Mouse (Mus musculus): ENCODE results near the gene Olfr1453. TPM values are rescaled to one million over a fixed set of nuclear protein-coding genes. Genes with fewer than 3 reads are reported as not detected.
"Not testable (repeated sequence)": the region's sequence is repeated elsewhere in the genome, so short reads cannot be mapped to it uniquely, and the experiment has no call there.

The Olfr1453 gene
- polyA plus RNA-seq (2014; fragmentation: Nextera tagmentation; extraction: Ambion mirVana), result not detected in 2 replicates

DNA sequence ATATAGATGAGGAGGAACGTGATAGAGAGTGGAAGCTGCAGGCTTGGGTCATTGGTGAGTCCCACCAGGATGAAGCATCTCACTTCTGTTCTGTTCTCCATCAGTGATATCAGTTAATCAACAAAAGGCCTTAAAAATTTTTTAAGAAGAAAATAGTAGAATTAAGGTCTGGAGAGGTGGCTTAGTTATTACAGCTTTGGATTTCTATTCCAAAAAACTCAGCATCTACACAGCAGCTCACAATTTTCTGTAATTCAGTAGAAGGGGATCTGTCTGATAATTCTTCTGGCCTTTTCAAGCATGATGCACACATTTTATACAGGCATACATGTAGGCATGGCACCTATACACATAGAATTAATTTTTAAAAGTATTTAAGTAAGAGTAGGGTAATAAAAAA is at the start of gene Olfr1453:
Gene Olfr1453 (minus strand): TSS at position 101 of the 400 bp plus-strand sequence.
- ATAC-seq (replicated peaks; ENCODE audit: low FRiP score) (no peak), DNase-seq (ENCODE audit: low spot score) (no peak)
- WGBS, result 32% methylated on average over 1 of the region's 1 CpGs

DNA sequence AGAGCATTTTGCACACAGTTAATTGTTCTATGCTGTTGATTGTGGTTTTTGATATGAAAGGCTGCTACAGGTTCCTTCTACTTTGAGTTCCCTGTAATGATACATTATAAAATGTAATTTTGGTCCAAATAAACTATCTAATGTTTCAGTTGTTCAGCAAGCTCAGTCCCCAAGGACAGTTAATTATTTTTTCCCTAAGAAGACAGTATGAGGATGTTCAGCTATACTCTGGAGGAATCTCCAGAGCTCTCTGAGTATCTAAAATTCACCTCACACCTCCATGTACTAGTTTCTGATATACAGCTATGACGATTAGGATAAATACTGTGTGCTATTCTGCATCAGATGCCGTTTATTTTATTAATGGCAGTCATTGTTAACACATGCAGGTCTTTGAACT is 32.2 kb upstream of the Olfr1453 start, which contains the start of gene Olfr1454:
Gene Olfr1454 (plus strand): TSS at position 301 of the 400 bp plus-strand sequence.
- 73% methylated on average over 2 of the region's 2 CpGs for WGBS
- peaks cover 4% of the 10 kb centered on the region; the same call in 1 of the 2 replicates for H3K9me3 ChIP-seq (ENCODE audit: control insufficient read depth, low read length)

More for the DNA sequence above, at the start of gene Olfr1453:
- no peaks in the 10 kb centered on the region for H3K27me3 ChIP-seq (ENCODE audit: control insufficient read depth, insufficient read depth, low read length)
- no peak within 1 kb of the TSS for H3K4me3 ChIP-seq (ENCODE audit: low read depth, low read length)
- no peak within 1 kb of the TSS for H3K9ac ChIP-seq (ENCODE audit: low read length)
- no peaks in the 10 kb centered on the region for H3K36me3 ChIP-seq (ENCODE audit: control insufficient read depth, insufficient read depth, low read length)
- no peaks in the 10 kb centered on the region for H3K4me1 ChIP-seq (replicated peaks; ENCODE audit: control insufficient read depth, insufficient read depth, low read length)
- no peak within 1 kb of the TSS for H3K4me2 ChIP-seq (ENCODE audit: low read depth, low read length, severe bottlenecking)
- H3K27ac ChIP-seq (ENCODE audit: low read depth, low read length), result no peak within 1 kb of the TSS
- peaks cover 3% of the 10 kb centered on the region; the same call in 1 of the 2 replicates for H3K9me3 ChIP-seq (ENCODE audit: control insufficient read depth, low read length)

DNA sequence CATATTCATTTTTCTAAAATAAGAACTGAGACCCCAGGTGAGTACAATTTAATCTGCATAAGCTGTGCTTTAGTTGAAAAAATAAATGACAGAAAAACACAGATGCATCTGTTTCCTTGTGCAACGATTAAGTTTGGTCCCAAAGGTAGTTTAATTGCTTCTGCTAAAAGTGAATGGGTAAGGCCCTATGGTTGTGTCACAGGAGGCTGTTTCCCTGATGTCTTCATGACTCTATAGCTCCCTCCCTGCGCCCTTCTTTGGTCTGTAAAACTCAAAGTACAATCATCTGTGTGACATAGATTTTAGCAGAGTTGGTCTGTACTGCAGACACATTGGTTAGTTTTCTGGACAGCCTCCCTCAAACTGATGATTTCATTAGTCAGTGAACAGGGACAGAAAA is 33.4 kb downstream of the Olfr1453 start, which contains the start of gene Olfr1451:
Gene Olfr1451 (plus strand): TSS at position 301 of the 400 bp plus-strand sequence.
- Histone ChIP-seq H3K27me3 (ENCODE audit: control insufficient read depth, insufficient read depth, low read length) (no peaks in the 10 kb centered on the region), H3K27ac (ENCODE audit: low read depth, low read length) (no peak within 1 kb of the TSS), H3K4me2 (ENCODE audit: low read depth, low read length, severe bottlenecking) (no peak within 1 kb of the TSS), H3K36me3 (ENCODE audit: control insufficient read depth, insufficient read depth, low read length) (no peaks in the 10 kb centered on the region), H3K4me1 (replicated peaks; ENCODE audit: control insufficient read depth, insufficient read depth, low read length) (no peaks in the 10 kb centered on the region), H3K9ac (ENCODE audit: low read length) (no peak within 1 kb of the TSS), H3K4me3 (ENCODE audit: low read depth, low read length) (no peak within 1 kb of the TSS), H3K9me3 (ENCODE audit: control insufficient read depth, low read length) (peaks cover 3% of the 10 kb centered on the region; the same call in 1 of the 2 replicates)
- ATAC-seq (replicated peaks; ENCODE audit: low FRiP score), result no peak
- no peak for DNase-seq (ENCODE audit: low spot score)
- 79% methylated on average over 2 of the region's 2 CpGs for whole genome bisulfite sequencing

More for the DNA sequence above, 32.2 kb upstream of the Olfr1453 start, which contains the start of gene Olfr1454:
- Histone ChIP-seq H3K4me3 (ENCODE audit: low read depth, low read length) (no peak within 1 kb of the TSS), H3K4me1 (replicated peaks; ENCODE audit: control insufficient read depth, insufficient read depth, low read length) (no peaks in the 10 kb centered on the region), H3K27me3 (ENCODE audit: control insufficient read depth, insufficient read depth, low read length) (no peaks in the 10 kb centered on the region), H3K9ac (ENCODE audit: low read length) (no peak within 1 kb of the TSS), H3K27ac (ENCODE audit: low read depth, low read length) (no peak within 1 kb of the TSS), H3K36me3 (ENCODE audit: control insufficient read depth, insufficient read depth, low read length) (no peaks in the 10 kb centered on the region), H3K4me2 (ENCODE audit: low read depth, low read length, severe bottlenecking) (no peak within 1 kb of the TSS)
- ATAC-seq (replicated peaks; ENCODE audit: low FRiP score) (no peak), DNase-seq (ENCODE audit: low spot score) (no peak)

DNA sequence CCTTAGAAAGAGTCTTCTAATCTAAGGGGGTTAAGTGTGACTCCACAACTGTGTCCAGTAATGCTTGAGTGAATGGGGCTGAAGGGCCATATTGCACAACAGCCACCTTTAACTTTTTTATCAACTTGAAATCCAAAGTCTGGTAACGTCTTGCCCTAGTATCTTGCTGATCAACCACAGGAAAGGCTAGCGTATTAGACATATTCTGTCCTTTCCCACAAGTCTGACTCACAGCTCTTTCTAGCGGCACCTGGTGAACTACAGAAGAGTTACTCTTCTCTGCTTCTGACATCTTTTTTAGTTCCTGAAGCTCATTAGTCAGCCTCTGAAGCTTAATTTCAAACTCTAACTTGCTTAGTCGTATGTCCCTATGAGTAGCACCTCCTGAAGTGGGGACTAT is 35.8 kb downstream of the Olfr1453 start:
- not testable (repeated sequence) for H3K9me3 ChIP-seq (ENCODE audit: control insufficient read depth, low read length); H3K4me1 ChIP-seq (replicated peaks; ENCODE audit: control insufficient read depth, insufficient read depth, low read length); H3K36me3 ChIP-seq (ENCODE audit: control insufficient read depth, insufficient read depth, low read length); H3K27ac ChIP-seq (ENCODE audit: low read depth, low read length); H3K4me3 ChIP-seq (ENCODE audit: low read depth, low read length); DNase-seq (ENCODE audit: low spot score); H3K4me2 ChIP-seq (ENCODE audit: low read depth, low read length, severe bottlenecking); H3K9ac ChIP-seq (ENCODE audit: low read length); H3K27me3 ChIP-seq (ENCODE audit: control insufficient read depth, insufficient read depth, low read length); ATAC-seq (replicated peaks; ENCODE audit: low FRiP score)
- WGBS, result 97% methylated on average over 4 of the region's 4 CpGs

Other genes with a start within 250 kb of the Olfr1453 start
- gene Zfp91, start 232.2 kb downstream of the Olfr1453 start, polyA plus RNA-seq (2014; fragmentation: Nextera tagmentation; extraction: Ambion mirVana), result 11.6 and 11.9 TPM in 2 replicates
- gene Lpxn, start 232.1 kb downstream of the Olfr1453 start, polyA plus RNA-seq (2014; fragmentation: Nextera tagmentation; extraction: Ambion mirVana), result 1.2 and 1.3 TPM in 2 replicates
- not detected in 2 replicates for gene Gm5244, start 181.6 kb downstream of the Olfr1453 start, polyA plus RNA-seq (2014; fragmentation: Nextera tagmentation; extraction: Ambion mirVana)
- not detected in 2 replicates for gene Olfr1444, start 171.0 kb downstream of the Olfr1453 start, polyA plus RNA-seq (2014; fragmentation: Nextera tagmentation; extraction: Ambion mirVana)
- not detected in 2 replicates for gene Olfr1445, start 144.5 kb downstream of the Olfr1453 start, polyA plus RNA-seq (2014; fragmentation: Nextera tagmentation; extraction: Ambion mirVana)
- not detected in 2 replicates for gene Olfr1446, start 134.8 kb downstream of the Olfr1453 start, polyA plus RNA-seq (2014; fragmentation: Nextera tagmentation; extraction: Ambion mirVana)
- gene Olfr1447, start 124.6 kb downstream of the Olfr1453 start, polyA plus RNA-seq (2014; fragmentation: Nextera tagmentation; extraction: Ambion mirVana), result not detected in 2 replicates
- gene Olfr1448, start 103.9 kb downstream of the Olfr1453 start, polyA plus RNA-seq (2014; fragmentation: Nextera tagmentation; extraction: Ambion mirVana), result not detected in 2 replicates
- not detected in 2 replicates for gene Olfr1449, start 97.5 kb downstream of the Olfr1453 start, polyA plus RNA-seq (2014; fragmentation: Nextera tagmentation; extraction: Ambion mirVana)
- gene Olfr1450, start 78.1 kb downstream of the Olfr1453 start, polyA plus RNA-seq (2014; fragmentation: Nextera tagmentation; extraction: Ambion mirVana), result not detected in 2 replicates
- not detected in 2 replicates for gene Olfr1451, start 33.3 kb downstream of the Olfr1453 start, polyA plus RNA-seq (2014; fragmentation: Nextera tagmentation; extraction: Ambion mirVana)
- gene Olfr1454, start 32.3 kb upstream of the Olfr1453 start, polyA plus RNA-seq (2014; fragmentation: Nextera tagmentation; extraction: Ambion mirVana), result not detected in 2 replicates
- gene Olfr1457, start 69.6 kb upstream of the Olfr1453 start, polyA plus RNA-seq (2014; fragmentation: Nextera tagmentation; extraction: Ambion mirVana), result not detected in 2 replicates
- not detected in 2 replicates for gene Olfr1458, start 78.4 kb upstream of the Olfr1453 start, polyA plus RNA-seq (2014; fragmentation: Nextera tagmentation; extraction: Ambion mirVana)
- not detected in 2 replicates for gene Olfr1459, start 121.2 kb upstream of the Olfr1453 start, polyA plus RNA-seq (2014; fragmentation: Nextera tagmentation; extraction: Ambion mirVana)
- gene Olfr1461, start 134.7 kb upstream of the Olfr1453 start, polyA plus RNA-seq (2014; fragmentation: Nextera tagmentation; extraction: Ambion mirVana), result not detected in 2 replicates
- not detected in 2 replicates for gene Olfr1462, start 157.4 kb upstream of the Olfr1453 start, polyA plus RNA-seq (2014; fragmentation: Nextera tagmentation; extraction: Ambion mirVana)
- not detected in 2 replicates for gene Olfr1463, start 203.0 kb upstream of the Olfr1453 start, polyA plus RNA-seq (2014; fragmentation: Nextera tagmentation; extraction: Ambion mirVana)